Mouse (Mus musculus) liver, adult 2 months (tissue): ENCODE data around the gene Cyp1a2.

ENCODE experiments used
- CTCF ChIP-seq: fragments of 200-500 bp; IDR thresholded peaks from 2 replicates; pipeline ENCODE4 v1.5.1; 2011; ENCODE audit warnings: low read depth, low read length, control low read depth
- POLR2A ChIP-seq: fragments of 200-500 bp; IDR thresholded peaks from 2 replicates; pipeline ENCODE4 v1.6.1; 2011; ENCODE audit warnings: low read length, control low read depth; ENCODE audit not compliant: insufficient read depth; ENCODE audit errors: extremely low read depth

DNA sequence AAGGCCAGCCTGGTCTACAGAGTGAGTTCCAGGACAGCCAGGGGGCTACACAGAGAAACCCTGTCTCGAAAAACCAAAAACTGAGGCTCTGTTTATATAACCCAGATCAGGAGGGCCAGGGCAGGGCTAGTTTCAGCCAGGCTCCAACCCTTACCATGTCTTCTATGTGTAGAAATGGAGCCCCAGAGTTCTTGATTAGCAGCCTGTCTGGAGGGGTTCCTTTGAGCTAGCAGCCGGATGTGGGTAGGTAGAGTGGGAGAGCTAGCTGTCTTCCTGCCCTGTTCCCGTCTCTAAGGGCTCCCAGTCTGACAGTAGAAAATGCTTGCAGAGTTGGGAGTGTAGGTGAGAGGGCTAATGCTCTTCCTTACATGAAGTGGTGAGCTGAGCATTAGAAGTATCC is 16.4 kb downstream of the Cyp1a2 start:
- TF ChIP-seq CTCF (no peak), POLR2A (no peak)
